Mouse (Mus musculus): ENCODE measurements around the gene Apol10b. TPM values are rescaled to one million over a fixed set of nuclear protein-coding genes. Genes with fewer than 3 reads are reported as not detected.

The Apol10b gene
- polyA plus RNA-seq, 1 experiment: 0.53 TPM

DNA sequence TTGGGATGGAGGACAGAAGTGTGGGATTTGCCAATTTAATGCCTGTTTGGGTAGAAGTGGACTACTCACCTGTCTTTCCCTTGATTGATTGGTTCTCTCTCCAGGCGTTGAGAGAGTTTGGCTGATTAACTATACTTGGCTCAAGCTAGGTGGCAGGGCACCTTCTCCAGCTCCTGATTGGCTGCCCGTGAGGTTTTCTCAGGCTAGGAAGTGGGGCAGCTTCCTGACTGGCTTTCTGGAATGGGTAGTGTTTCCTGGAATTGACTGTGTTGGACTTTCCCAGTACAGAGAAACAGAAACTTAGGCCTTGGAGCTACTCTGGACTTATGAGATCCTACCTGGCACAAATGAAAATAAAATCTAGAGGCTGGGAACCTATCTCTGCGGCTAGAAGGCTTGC, 2.5 kb upstream of the Apol10b start:
- no peak for DNase-seq (ENCODE audit: low read depth in 1 of 2, low spot score in 2 of 2)
- no peak overlapping the region for H3K4me3 ChIP-seq (ENCODE audit: extremely low read depth, insufficient read depth, insufficient read length)
- no peaks in the 10 kb centered on the region for H3K27me3 ChIP-seq (ENCODE audit: control insufficient read depth, insufficient read depth, low read length)
- H3K36me3 ChIP-seq (ENCODE audit: control insufficient read depth, insufficient read depth, low read length): no peaks in the 10 kb centered on the region
- no peaks in the 10 kb centered on the region for H3K4me1 ChIP-seq (ENCODE audit: control insufficient read depth, insufficient read depth, insufficient read length)
- WGBS: 53% methylated on average over 3 of the region's 3 CpGs
- peak overlapping the region; percentile 11 for H3K27ac ChIP-seq (ENCODE audit: insufficient read depth, low read length)
- TF ChIP-seq CTCF (IDR thresholded peaks at IDR 0.05; ENCODE audit: extremely low read depth, insufficient read depth, insufficient read length, insufficient replicate concordance) (no peak), POLR2A (IDR thresholded peaks at IDR 0.05; ENCODE audit: low read depth, low read length) (no peak)

DNA sequence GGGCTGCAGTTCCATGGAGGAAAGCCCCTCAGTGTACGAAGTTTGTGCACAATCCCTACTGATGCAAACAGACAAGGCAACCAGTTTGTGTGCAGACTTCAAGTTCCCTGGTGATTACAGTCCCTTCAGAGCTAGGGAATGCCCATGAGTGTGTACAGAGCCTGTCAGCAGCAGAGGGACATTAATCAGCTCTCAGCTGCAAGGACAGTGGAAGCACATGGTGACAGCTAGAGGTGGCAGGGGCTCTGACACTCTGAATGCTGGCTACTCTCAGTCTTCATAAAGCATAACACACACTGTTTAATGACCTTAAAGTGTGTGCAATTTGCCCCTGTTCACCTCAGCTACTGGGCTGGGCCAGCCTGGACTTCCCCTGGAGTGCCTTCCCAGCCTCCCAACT, 2.4 kb downstream of the Apol10b start:
- no peak overlapping the region for H3K4me3 ChIP-seq (ENCODE audit: extremely low read depth, insufficient read depth, insufficient read length)
- H3K36me3 ChIP-seq (ENCODE audit: control insufficient read depth, insufficient read depth, low read length): no peaks in the 10 kb centered on the region
- WGBS: 71% methylated on average over 1 of the region's 1 CpGs
- DNase-seq (ENCODE audit: low read depth in 1 of 2, low spot score in 2 of 2): no peak
- no peak overlapping the region for H3K27ac ChIP-seq (ENCODE audit: insufficient read depth, low read length)
- no peaks in the 10 kb centered on the region for H3K27me3 ChIP-seq (ENCODE audit: control insufficient read depth, insufficient read depth, low read length)
- H3K4me1 ChIP-seq (ENCODE audit: control insufficient read depth, insufficient read depth, insufficient read length): no peaks in the 10 kb centered on the region
- TF ChIP-seq CTCF (IDR thresholded peaks at IDR 0.05; ENCODE audit: extremely low read depth, insufficient read depth, insufficient read length, insufficient replicate concordance) (no peak), POLR2A (IDR thresholded peaks at IDR 0.05; ENCODE audit: low read depth, low read length) (no peak)

DNA sequence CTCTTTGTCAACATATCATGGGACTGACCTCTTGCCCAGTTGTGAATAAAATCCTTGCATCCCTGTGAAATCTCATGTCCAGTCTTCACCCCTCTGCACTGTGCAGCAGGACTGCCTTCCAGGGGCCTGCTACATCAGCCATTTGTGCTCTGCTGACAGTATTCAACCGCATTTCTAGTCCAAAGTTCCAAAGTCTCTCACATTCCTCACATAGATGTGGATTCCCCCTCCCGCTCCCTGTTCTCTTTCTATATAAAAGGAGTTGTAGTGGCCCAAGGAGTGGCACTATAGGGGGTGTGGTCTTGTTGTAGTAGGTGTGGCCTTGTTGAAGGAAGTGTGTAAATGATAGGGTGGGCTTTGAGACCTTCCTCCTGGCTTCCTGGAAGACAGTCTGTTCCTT, 5.0 kb downstream of the Apol10b start:
- no peak overlapping the region for H3K27ac ChIP-seq (ENCODE audit: insufficient read depth, low read length)
- no peak overlapping the region for H3K4me3 ChIP-seq (ENCODE audit: extremely low read depth, insufficient read depth, insufficient read length)
- H3K4me1 ChIP-seq (ENCODE audit: control insufficient read depth, insufficient read depth, insufficient read length): no peaks in the 10 kb centered on the region
- H3K27me3 ChIP-seq (ENCODE audit: control insufficient read depth, insufficient read depth, low read length): no peaks in the 10 kb centered on the region
- TF ChIP-seq CTCF (IDR thresholded peaks at IDR 0.05; ENCODE audit: extremely low read depth, insufficient read depth, insufficient read length, insufficient replicate concordance) (no peak), POLR2A (IDR thresholded peaks at IDR 0.05; ENCODE audit: low read depth, low read length) (no peak)
- no peak for DNase-seq (ENCODE audit: low read depth in 1 of 2, low spot score in 2 of 2)
- H3K36me3 ChIP-seq (ENCODE audit: control insufficient read depth, insufficient read depth, low read length): no peaks in the 10 kb centered on the region
- 83% methylated on average over 2 of the region's 2 CpGs for WGBS

DNA sequence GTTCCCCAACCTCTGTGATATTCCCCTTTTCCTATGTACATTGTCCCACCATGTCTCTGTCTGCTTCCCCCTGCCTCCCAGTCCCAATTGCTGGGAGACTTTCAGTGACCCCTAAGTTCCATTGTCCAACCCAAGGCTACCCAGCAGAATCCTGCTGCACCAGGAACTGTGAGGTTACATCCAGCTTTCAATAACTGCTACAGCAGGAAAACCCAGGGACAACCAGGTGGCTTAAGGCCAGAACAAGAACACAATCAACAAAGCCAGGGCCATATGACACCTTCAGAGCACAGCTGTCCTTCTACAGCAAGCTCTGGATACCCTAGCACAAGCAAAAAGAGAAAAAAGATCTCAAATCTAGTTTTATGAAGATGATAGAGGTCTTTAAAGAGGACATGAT, 6.9 kb downstream of the Apol10b start:
- Histone ChIP-seq H3K4me3 (ENCODE audit: extremely low read depth, insufficient read depth, insufficient read length) (no peak overlapping the region), H3K27ac (ENCODE audit: insufficient read depth, low read length) (no peak overlapping the region), H3K36me3 (ENCODE audit: control insufficient read depth, insufficient read depth, low read length) (no peaks in the 10 kb centered on the region), H3K27me3 (ENCODE audit: control insufficient read depth, insufficient read depth, low read length) (no peaks in the 10 kb centered on the region), H3K4me1 (ENCODE audit: control insufficient read depth, insufficient read depth, insufficient read length) (no peaks in the 10 kb centered on the region)
- no peak for DNase-seq (ENCODE audit: low read depth in 1 of 2, low spot score in 2 of 2)
- TF ChIP-seq CTCF (IDR thresholded peaks at IDR 0.05; ENCODE audit: extremely low read depth, insufficient read depth, insufficient read length, insufficient replicate concordance) (no peak), POLR2A (IDR thresholded peaks at IDR 0.05; ENCODE audit: low read depth, low read length) (no peak)

DNA sequence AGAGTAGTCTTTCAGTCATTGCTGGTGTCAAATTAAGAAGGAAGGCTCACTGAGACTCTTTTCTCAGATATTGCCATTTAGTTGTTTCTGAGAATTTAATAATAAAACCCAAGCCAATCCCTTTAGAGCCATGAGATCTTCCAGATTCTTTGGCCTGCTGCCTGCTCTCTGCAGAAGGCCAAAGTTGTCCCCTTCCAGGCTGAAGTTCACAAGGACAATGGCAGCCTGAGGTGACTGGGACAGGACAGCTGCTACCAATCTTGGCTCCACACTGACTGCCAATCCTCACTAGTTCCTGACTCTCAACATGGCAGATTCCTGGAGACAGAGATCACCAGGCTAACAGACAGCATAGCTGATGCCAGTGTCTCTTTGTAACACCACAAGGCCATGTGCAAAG, 8.9 kb downstream of the Apol10b start:
- no peak for TF ChIP-seq CTCF (IDR thresholded peaks at IDR 0.05; ENCODE audit: extremely low read depth, insufficient read depth, insufficient read length, insufficient replicate concordance)
- no peak for TF ChIP-seq POLR2A (IDR thresholded peaks at IDR 0.05; ENCODE audit: low read depth, low read length)
- H3K27ac ChIP-seq (ENCODE audit: insufficient read depth, low read length): no peak overlapping the region
- no peak overlapping the region for H3K4me3 ChIP-seq (ENCODE audit: extremely low read depth, insufficient read depth, insufficient read length)
- no peaks in the 10 kb centered on the region for H3K4me1 ChIP-seq (ENCODE audit: control insufficient read depth, insufficient read depth, insufficient read length)
- no peak for DNase-seq (ENCODE audit: low read depth in 1 of 2, low spot score in 2 of 2)
- H3K27me3 ChIP-seq (ENCODE audit: control insufficient read depth, insufficient read depth, low read length): no peaks in the 10 kb centered on the region
- H3K36me3 ChIP-seq (ENCODE audit: control insufficient read depth, insufficient read depth, low read length): no peaks in the 10 kb centered on the region

DNA sequence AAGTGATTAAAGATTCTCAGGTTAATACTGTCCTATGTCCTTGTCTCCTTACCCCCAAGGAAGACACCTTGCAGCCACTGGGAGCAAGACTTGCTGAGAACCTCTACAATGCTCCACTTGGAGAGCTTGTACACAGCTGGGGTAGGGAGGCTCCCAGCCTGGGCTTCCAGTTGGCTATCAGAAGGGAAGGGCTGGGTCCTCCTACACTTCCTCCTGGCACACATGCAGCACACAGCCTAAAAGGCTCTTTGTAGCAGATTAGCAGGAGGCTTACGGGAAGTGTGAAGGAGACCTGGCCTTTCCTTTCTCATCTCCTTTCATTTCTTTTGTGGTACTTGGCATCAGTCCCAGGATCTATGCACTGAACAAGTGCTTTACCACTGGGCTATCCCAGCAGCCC, 14.2 kb downstream of the Apol10b start:
- TF ChIP-seq CTCF (IDR thresholded peaks at IDR 0.05; ENCODE audit: extremely low read depth, insufficient read depth, insufficient read length, insufficient replicate concordance): no peak
- no peak for TF ChIP-seq POLR2A (IDR thresholded peaks at IDR 0.05; ENCODE audit: low read depth, low read length)
- no peak overlapping the region for H3K4me3 ChIP-seq (ENCODE audit: extremely low read depth, insufficient read depth, insufficient read length)
- WGBS: 31% methylated on average over 1 of the region's 1 CpGs
- no peaks in the 10 kb centered on the region for H3K27me3 ChIP-seq (ENCODE audit: control insufficient read depth, insufficient read depth, low read length)
- DNase-seq (ENCODE audit: low read depth in 1 of 2, low spot score in 2 of 2): no peak
- H3K4me1 ChIP-seq (ENCODE audit: control insufficient read depth, insufficient read depth, insufficient read length): no peaks in the 10 kb centered on the region
- H3K27ac ChIP-seq (ENCODE audit: insufficient read depth, low read length): 0 out of 2 replicates have a peak overlapping the region, but pooled peaks have one; percentile 31
- H3K36me3 ChIP-seq (ENCODE audit: control insufficient read depth, insufficient read depth, low read length): no peaks in the 10 kb centered on the region

DNA sequence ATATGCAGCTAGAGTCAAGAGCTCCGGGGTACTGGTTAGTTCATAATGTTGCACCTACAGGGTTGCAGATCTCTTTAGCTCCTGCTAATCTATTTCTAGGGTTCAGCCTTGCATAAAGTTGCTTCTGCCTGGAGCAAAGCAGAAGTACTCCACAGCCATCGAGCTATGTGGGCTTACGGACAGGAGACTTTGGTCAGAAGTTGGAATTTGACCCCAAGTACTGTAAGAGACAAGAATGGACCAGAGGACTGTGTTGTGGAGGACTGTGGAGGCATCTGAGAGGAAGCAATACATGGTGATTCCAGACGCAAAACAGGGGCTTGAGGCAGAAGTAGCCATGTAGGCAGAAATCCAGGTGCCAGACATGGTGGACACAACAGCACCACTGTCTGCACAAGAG, 16.6 kb downstream of the Apol10b start:
- 87% methylated on average over 4 of the region's 4 CpGs for WGBS
- Histone ChIP-seq H3K4me3 (ENCODE audit: extremely low read depth, insufficient read depth, insufficient read length) (no peak overlapping the region), H3K27ac (ENCODE audit: insufficient read depth, low read length) (no peak overlapping the region), H3K36me3 (ENCODE audit: control insufficient read depth, insufficient read depth, low read length) (no peaks in the 10 kb centered on the region), H3K27me3 (ENCODE audit: control insufficient read depth, insufficient read depth, low read length) (no peaks in the 10 kb centered on the region), H3K4me1 (ENCODE audit: control insufficient read depth, insufficient read depth, insufficient read length) (no peaks in the 10 kb centered on the region)
- TF ChIP-seq CTCF (IDR thresholded peaks at IDR 0.05; ENCODE audit: extremely low read depth, insufficient read depth, insufficient read length, insufficient replicate concordance) (no peak), POLR2A (IDR thresholded peaks at IDR 0.05; ENCODE audit: low read depth, low read length) (no peak)
- DNase-seq (ENCODE audit: low read depth in 1 of 2, low spot score in 2 of 2): no peak

Measured in spleen, adult 2 months (tissue).